Comparison of ENCODE assay signal across 8 mouse cellular contexts in genomic region chr2:73540450-73541162, GRCm38 (mm10). TPM values are rescaled to one million over a fixed set of nuclear protein-coding genes. Genes with fewer than 3 reads are reported as not detected.
A peak's percentile ranks its signal among the peaks of the same experiment; 100 is the strongest.
DNase-seq lines count a peak whose midpoint lies in the region; ATAC-seq and TF ChIP-seq lines count a peak whose summit lies in the region.

No protein-coding gene starts in this region.

- no peaks in the 10 kb centered on the region for H3K9me3 ChIP-seq in heart, embryonic 11.5 days (replicated peaks; ENCODE audit: control insufficient read depth, low read length)
- H3K9me3 ChIP-seq in hindbrain, embryonic 16.5 days (ENCODE audit: control insufficient read depth, low read length): no peaks in the 10 kb centered on the region

- TF ChIP-seq CTCF in layer of hippocampus, adult 2 months (conservative IDR thresholded peaks at IDR 0.05): no peak

- no peaks in the 10 kb centered on the region for H3K36me3 ChIP-seq in heart, embryonic 11.5 days (ENCODE audit: control insufficient read depth, insufficient read depth, low read length)
- H3K36me3 ChIP-seq in hindbrain, embryonic 16.5 days (ENCODE audit: control insufficient read depth, insufficient read depth, low read length): no peaks in the 10 kb centered on the region

- no peak for ATAC-seq in heart, embryonic 11.5 days (replicated peaks; ENCODE audit: insufficient number of reproducible peaks, low FRiP score, low TSS enrichment)
- no peak for ATAC-seq in hindbrain, embryonic 16.5 days
- ATAC-seq in megakaryocyte progenitor cell, adult 5-6 weeks (replicated peaks; ENCODE audit: poor library complexity): peak; percentile 67

- H3K4me1 ChIP-seq in heart, embryonic 11.5 days (ENCODE audit: control insufficient read depth, insufficient read depth, low read length): no peaks in the 10 kb centered on the region
- no peaks in the 10 kb centered on the region for H3K4me1 ChIP-seq in hindbrain, embryonic 16.5 days (ENCODE audit: control insufficient read depth, insufficient read depth, low read depth, low read length)

- H3K27ac ChIP-seq in heart, embryonic 11.5 days (ENCODE audit: low read depth, low read length): no peak overlapping the region
- no peak overlapping the region for H3K27ac ChIP-seq in hindbrain, embryonic 16.5 days (ENCODE audit: low read depth, low read length)
- H3K27ac ChIP-seq in layer of hippocampus, adult 2 months: no peak overlapping the region

- H3K9ac ChIP-seq in heart, embryonic 11.5 days (ENCODE audit: low read depth, low read length): no peak overlapping the region
- H3K9ac ChIP-seq in hindbrain, embryonic 16.5 days (ENCODE audit: low read depth, low read length): no peak overlapping the region

- WGBS in heart, embryonic 11.5 days (ENCODE audit: insufficient replicate concordance): 34% methylated on average over 16 of the region's 16 CpGs
- 43% methylated on average over 16 of the region's 16 CpGs for WGBS in hindbrain, embryonic 16.5 days

- no peak for DNase-seq in heart, adult 8-10 months (ENCODE audit: low spot score)
- DNase-seq in ES-CJ7 (ENCODE audit: low read depth, low spot score) (peak; percentile 12), MN1 (ENCODE audit: low spot score) (no peak)
- DNase-seq in layer of hippocampus, adult 9-11 months: no peak
- DNase-seq in layer of hippocampus, adult 2 months (ENCODE audit: low spot score in 2 of 2): no peak

- H3K4me2 ChIP-seq in heart, embryonic 11.5 days: peak overlapping the region; percentile 25
- peak overlapping the region; percentile 5; the same call in 1 of the 2 replicates for H3K4me2 ChIP-seq in hindbrain, embryonic 16.5 days (ENCODE audit: low read length)

- peaks cover 7% of the 10 kb centered on the region for H3K27me3 ChIP-seq in heart, embryonic 11.5 days (ENCODE audit: control insufficient read depth, insufficient read depth, low read length)
- no peaks in the 10 kb centered on the region; the same call in 1 of the 2 replicates for H3K27me3 ChIP-seq in hindbrain, embryonic 16.5 days (replicated peaks; ENCODE audit: control insufficient read depth, insufficient read depth, low read length)

- H3K4me3 ChIP-seq in heart, embryonic 11.5 days (ENCODE audit: low read depth, low read length): no peak overlapping the region
- H3K4me3 ChIP-seq in hindbrain, embryonic 16.5 days (ENCODE audit: low read length): no peak overlapping the region
- H3K4me3 ChIP-seq in layer of hippocampus, adult 2 months: no peak overlapping the region; the same call in 1 of the 2 replicates

RNA-seq across cellular contexts. Expression of gene Wipf1, which starts 11.1 kb away (rescaled TPM):
- 6.3 and 7.8 TPM in 2 replicates for polyA plus RNA-seq in heart, embryonic 11.5 days (2014; fragmentation: Nextera tagmentation; extraction: Ambion mirVana)
- 10 to 100 TPM; 11.5 to 14.6 (median 13.3) TPM for total RNA-seq in heart, adult 8-10 months (2022)
- polyA plus RNA-seq in hindbrain, embryonic 16.5 days (2015; fragmentation: Nextera tagmentation; extraction: Ambion mirVana): 2.4 and 3.5 TPM in 2 replicates
- total RNA-seq in megakaryocyte progenitor cell, adult 5-6 weeks (2015): 33.6 and 39.1 TPM in 2 replicates
- 12.7 and 13.7 TPM in 2 replicates for total RNA-seq in megakaryocyte progenitor cell, adult 5-6 weeks (2017)
- total RNA-seq in layer of hippocampus, adult 2 months (2021): 1 to 10 TPM; 8.1 to 10.0 TPM

RNA-seq across cellular contexts. Expression of gene Chrna1, which starts 39.5 kb away (rescaled TPM):
- 0.15 and 0.33 TPM in 2 replicates for polyA plus RNA-seq in heart, embryonic 11.5 days (2014; fragmentation: Nextera tagmentation; extraction: Ambion mirVana)
- under 1 TPM in 3 of 4 experiments, not detected in 1; 0.05 to 0.11 (median 0.06) TPM for total RNA-seq in heart, adult 8-10 months (2022)
- polyA plus RNA-seq in hindbrain, embryonic 16.5 days (2015; fragmentation: Nextera tagmentation; extraction: Ambion mirVana): 0.20 and 0.87 TPM in 2 replicates
- 0.02 TPM in 1 of 2 replicates, not detected in the other for total RNA-seq in megakaryocyte progenitor cell, adult 5-6 weeks (2015)
- not detected in 2 replicates for total RNA-seq in megakaryocyte progenitor cell, adult 5-6 weeks (2017)
- total RNA-seq in layer of hippocampus, adult 2 months (2021): under 1 TPM; 0.42 to 0.54 TPM
